Mouse (Mus musculus): ENCODE measurements around the gene Ppara. TPM values are rescaled to one million over a fixed set of nuclear protein-coding genes. Genes with fewer than 3 reads are reported as not detected.

Gene Ppara
- total and polyA plus RNA-seq, 3 experiments = 12.9 to 60.7 (median 53.1) TPM

- Histone ChIP-seq H3K27ac (peak overlapping the region; percentile 45), H3K4me3 (no peak overlapping the region), H3K36me3 (ENCODE audit: control insufficient read depth, insufficient read depth, low read length) (peaks cover 42% of the 10 kb centered on the region), H3K27me3 (ENCODE audit: control insufficient read depth, insufficient read depth, low read length) (no peaks in the 10 kb centered on the region), H3K79me2 (replicated peaks; ENCODE audit: control insufficient read depth, insufficient read depth, low read length) (peaks cover 16% of the 10 kb centered on the region), H3K9ac (ENCODE audit: low read depth, low read length) (peak overlapping the region; percentile 17; the same call in 1 of the 2 replicates), H3K4me1 (ENCODE audit: control insufficient read depth, insufficient read depth, low read length) (peaks cover 46% of the 10 kb centered on the region)
- TF ChIP-seq POLR2A (IDR thresholded peaks at IDR 0.05; ENCODE audit: insufficient read depth, low read depth, low read length) = no peak
- TF ChIP-seq CTCF (IDR thresholded peaks at IDR 0.05) = no peak
- TF ChIP-seq EP300 (IDR thresholded peaks at IDR 0.05; ENCODE audit: insufficient read depth, low read depth, low read length) = no peak
- intact Hi-C loops (cut with DNase I) = no loop called here
- DNase-seq = no peak
- 47% methylated on average over 6 of the region's 6 CpGs for WGBS
Observed at GRCm38 (mm10) chr15:85690058-85690457, 44.7 kb upstream of the Ppara start.

- TF ChIP-seq EP300 (IDR thresholded peaks at IDR 0.05; ENCODE audit: insufficient read depth, low read depth, low read length) (no peak), CTCF (IDR thresholded peaks at IDR 0.05) (no peak), POLR2A (IDR thresholded peaks at IDR 0.05; ENCODE audit: insufficient read depth, low read depth, low read length) (no peak)
- DNase-seq = no peak
- no peaks in the 10 kb centered on the region for H3K27me3 ChIP-seq (ENCODE audit: control insufficient read depth, insufficient read depth, low read length)
- peaks cover 34% of the 10 kb centered on the region for H3K36me3 ChIP-seq (ENCODE audit: control insufficient read depth, insufficient read depth, low read length)
- peaks cover 42% of the 10 kb centered on the region for H3K4me1 ChIP-seq (ENCODE audit: control insufficient read depth, insufficient read depth, low read length)
- WGBS = 57% methylated on average over 5 of the region's 5 CpGs
- H3K4me3 ChIP-seq = no peak overlapping the region
- H3K79me2 ChIP-seq (replicated peaks; ENCODE audit: control insufficient read depth, insufficient read depth, low read length) = peaks cover 14% of the 10 kb centered on the region
- peak overlapping the region; percentile 39; the same call in 1 of the 2 replicates for H3K27ac ChIP-seq
- H3K9ac ChIP-seq (ENCODE audit: low read depth, low read length) = no peak overlapping the region
- intact Hi-C loops (cut with DNase I) = no loop called here
Observed at GRCm38 (mm10) chr15:85690875-85691274, 43.9 kb upstream of the Ppara start.

- H3K27ac ChIP-seq = no peak overlapping the region; the same call in 1 of the 2 replicates
Observed at GRCm38 (mm10) chr15:85693115-85693514, 41.7 kb upstream of the Ppara start.

GRCm38 (mm10) chr15:85693819-85694218 is 41.0 kb upstream of the Ppara start:
- Histone ChIP-seq H3K4me1 (ENCODE audit: control insufficient read depth, insufficient read depth, low read length) (peaks cover 27% of the 10 kb centered on the region), H3K27ac (no peak overlapping the region), H3K27me3 (ENCODE audit: control insufficient read depth, insufficient read depth, low read length) (no peaks in the 10 kb centered on the region), H3K4me3 (no peak overlapping the region), H3K79me2 (replicated peaks; ENCODE audit: control insufficient read depth, insufficient read depth, low read length) (peaks cover 11% of the 10 kb centered on the region), H3K36me3 (ENCODE audit: control insufficient read depth, insufficient read depth, low read length) (peaks cover 22% of the 10 kb centered on the region), H3K9ac (ENCODE audit: low read depth, low read length) (no peak overlapping the region)
- no peak for DNase-seq
- intact Hi-C loops (cut with DNase I) = no loop called here
- TF ChIP-seq EP300 (IDR thresholded peaks at IDR 0.05; ENCODE audit: insufficient read depth, low read depth, low read length) (no peak), CTCF (IDR thresholded peaks at IDR 0.05) (no peak), POLR2A (IDR thresholded peaks at IDR 0.05; ENCODE audit: insufficient read depth, low read depth, low read length) (no peak)
- WGBS = 73% methylated on average over 2 of the region's 2 CpGs

More at GRCm38 (mm10) chr15:85693115-85693514, 41.7 kb upstream of the Ppara start:
- Histone ChIP-seq H3K9ac (ENCODE audit: low read depth, low read length) (0 out of 2 replicates have a peak overlapping the region, but pooled peaks have one; percentile 15), H3K36me3 (ENCODE audit: control insufficient read depth, insufficient read depth, low read length) (peaks cover 21% of the 10 kb centered on the region), H3K4me1 (ENCODE audit: control insufficient read depth, insufficient read depth, low read length) (peaks cover 27% of the 10 kb centered on the region), H3K27me3 (ENCODE audit: control insufficient read depth, insufficient read depth, low read length) (no peaks in the 10 kb centered on the region), H3K79me2 (replicated peaks; ENCODE audit: control insufficient read depth, insufficient read depth, low read length) (peaks cover 12% of the 10 kb centered on the region), H3K4me3 (no peak overlapping the region)
- TF ChIP-seq POLR2A (IDR thresholded peaks at IDR 0.05; ENCODE audit: insufficient read depth, low read depth, low read length) (no peak), EP300 (IDR thresholded peaks at IDR 0.05; ENCODE audit: insufficient read depth, low read depth, low read length) (no peak), CTCF (IDR thresholded peaks at IDR 0.05) (no peak)
- no peak for DNase-seq
- intact Hi-C loops (cut with DNase I) = no loop called here
- 79% methylated on average over 3 of the region's 3 CpGs for WGBS

- Histone ChIP-seq H3K79me2 (replicated peaks; ENCODE audit: control insufficient read depth, insufficient read depth, low read length) (peaks cover 11% of the 10 kb centered on the region), H3K27me3 (ENCODE audit: control insufficient read depth, insufficient read depth, low read length) (no peaks in the 10 kb centered on the region), H3K27ac (no peak overlapping the region), H3K36me3 (ENCODE audit: control insufficient read depth, insufficient read depth, low read length) (peaks cover 23% of the 10 kb centered on the region), H3K9ac (ENCODE audit: low read depth, low read length) (no peak overlapping the region), H3K4me3 (no peak overlapping the region), H3K4me1 (ENCODE audit: control insufficient read depth, insufficient read depth, low read length) (peaks cover 28% of the 10 kb centered on the region)
- 73% methylated on average over 1 of the region's 1 CpGs for WGBS
- TF ChIP-seq CTCF (IDR thresholded peaks at IDR 0.05) (no peak), POLR2A (IDR thresholded peaks at IDR 0.05; ENCODE audit: insufficient read depth, low read depth, low read length) (no peak), EP300 (IDR thresholded peaks at IDR 0.05; ENCODE audit: insufficient read depth, low read depth, low read length) (no peak)
- no peak for DNase-seq
- intact Hi-C loops (cut with DNase I) = no loop called here
Observed at GRCm38 (mm10) chr15:85694379-85694778, 40.4 kb upstream of the Ppara start.

GRCm38 (mm10) chr15:85695304-85695703 is 39.5 kb upstream of the Ppara start:
- Histone ChIP-seq H3K4me1 (ENCODE audit: control insufficient read depth, insufficient read depth, low read length) (peaks cover 28% of the 10 kb centered on the region), H3K4me3 (no peak overlapping the region), H3K27ac (no peak overlapping the region), H3K79me2 (replicated peaks; ENCODE audit: control insufficient read depth, insufficient read depth, low read length) (peaks cover 8% of the 10 kb centered on the region), H3K36me3 (ENCODE audit: control insufficient read depth, insufficient read depth, low read length) (peaks cover 25% of the 10 kb centered on the region), H3K9ac (ENCODE audit: low read depth, low read length) (no peak overlapping the region), H3K27me3 (ENCODE audit: control insufficient read depth, insufficient read depth, low read length) (no peaks in the 10 kb centered on the region)
- intact Hi-C loops (cut with DNase I) = no loop called here
- WGBS = 96% methylated on average over 4 of the region's 4 CpGs
- no peak for DNase-seq
- no peak for TF ChIP-seq EP300 (IDR thresholded peaks at IDR 0.05; ENCODE audit: insufficient read depth, low read depth, low read length)
- no peak for TF ChIP-seq POLR2A (IDR thresholded peaks at IDR 0.05; ENCODE audit: insufficient read depth, low read depth, low read length)
- TF ChIP-seq CTCF (IDR thresholded peaks at IDR 0.05) = no peak
